Mouse (Mus musculus) erythroblast, adult 5-6 weeks (primary cell): ENCODE measurements around the gene Hoxa6. TPM values are rescaled to one million over a fixed set of nuclear protein-coding genes. Genes with fewer than 3 reads are reported as not detected.

Experiments
- ATAC-seq: replicated peaks from 2 replicates; pipeline ENCODE4 v1.8.0; 2016; ENCODE audit warnings: moderate number of reproducible peaks, mild to moderate bottlenecking, moderate TSS enrichment, inconsistent platforms; ENCODE audit not compliant: poor library complexity, low FRiP score, severe bottlenecking
- total RNA-seq, 2 experiments: library from RNA; stranded (forward) in 1 of 2; stranded (reverse) in 1 of 2; fragments of 150-400 nt in 1 of 2; fragments of 200-764, 138-1000 nt in 1 of 2; gene quantifications; 2 replicates each; pipeline versions ENCODE4 v1.2.3 to v1.2.4; 2015 to 2017; ENCODE audit warnings: low replicate concordance in 2 of 2

Gene Hoxa6
- total RNA-seq (2015; ENCODE audit: low replicate concordance) (not detected in 2 replicates), total RNA-seq (2017; ENCODE audit: low replicate concordance) (not detected in 2 replicates)

GRCm38 (mm10) chr6:52208072-52208867 lies at the start of gene Hoxa6:
Hoxa6 (minus strand) TSS chr6:52208722.
- no peak for ATAC-seq

- ATAC-seq: no peak
Observed at GRCm38 (mm10) chr6:52256956-52257355, 48.4 kb upstream of the Hoxa6 start.

GRCm38 (mm10) chr6:52253511-52254500 lies 45.3 kb upstream of the Hoxa6 start:
- ATAC-seq: no peak

DNA sequence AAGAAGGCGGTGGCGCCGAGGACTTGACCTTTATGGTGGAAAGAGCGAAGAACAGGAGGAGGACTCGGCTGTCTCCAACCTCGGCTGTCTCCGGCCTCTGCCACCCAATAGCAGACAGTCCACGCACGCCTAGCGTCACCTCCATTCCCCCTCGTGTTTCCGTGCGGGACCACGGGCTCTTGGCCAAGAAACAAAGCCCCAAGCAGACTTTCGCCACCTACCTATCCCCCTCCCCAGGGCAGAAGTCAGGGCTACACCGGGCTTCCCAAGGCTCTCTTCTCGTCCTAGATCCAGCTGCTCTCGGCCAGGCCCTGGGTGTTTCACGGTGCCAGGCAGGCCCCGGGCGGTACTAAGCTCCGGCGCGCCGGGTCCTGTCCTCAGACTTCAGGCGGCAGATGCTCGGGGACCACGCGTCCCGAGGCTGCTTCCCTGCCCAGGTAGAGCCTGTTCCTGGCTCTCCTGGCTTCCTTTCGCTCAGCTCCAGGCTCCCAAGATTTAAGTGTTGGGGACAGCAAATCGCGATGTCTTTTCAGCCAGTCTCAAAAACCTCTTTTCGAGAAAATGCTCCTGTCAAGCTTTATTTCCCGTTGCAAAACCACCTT lies 44.4 kb upstream of the Hoxa6 start:
- ATAC-seq: no peak

GRCm38 (mm10) chr6:52252016-52252774 lies 43.7 kb upstream of the Hoxa6 start:
- no peak for ATAC-seq

- no peak for ATAC-seq
Observed at GRCm38 (mm10) chr6:52251177-52251879, 42.8 kb upstream of the Hoxa6 start.

- no peak for ATAC-seq
Observed at GRCm38 (mm10) chr6:52249826-52250225, 41.3 kb upstream of the Hoxa6 start.

GRCm38 (mm10) chr6:52249415-52249738 lies 40.9 kb upstream of the Hoxa6 start:
- ATAC-seq: no peak

DNA sequence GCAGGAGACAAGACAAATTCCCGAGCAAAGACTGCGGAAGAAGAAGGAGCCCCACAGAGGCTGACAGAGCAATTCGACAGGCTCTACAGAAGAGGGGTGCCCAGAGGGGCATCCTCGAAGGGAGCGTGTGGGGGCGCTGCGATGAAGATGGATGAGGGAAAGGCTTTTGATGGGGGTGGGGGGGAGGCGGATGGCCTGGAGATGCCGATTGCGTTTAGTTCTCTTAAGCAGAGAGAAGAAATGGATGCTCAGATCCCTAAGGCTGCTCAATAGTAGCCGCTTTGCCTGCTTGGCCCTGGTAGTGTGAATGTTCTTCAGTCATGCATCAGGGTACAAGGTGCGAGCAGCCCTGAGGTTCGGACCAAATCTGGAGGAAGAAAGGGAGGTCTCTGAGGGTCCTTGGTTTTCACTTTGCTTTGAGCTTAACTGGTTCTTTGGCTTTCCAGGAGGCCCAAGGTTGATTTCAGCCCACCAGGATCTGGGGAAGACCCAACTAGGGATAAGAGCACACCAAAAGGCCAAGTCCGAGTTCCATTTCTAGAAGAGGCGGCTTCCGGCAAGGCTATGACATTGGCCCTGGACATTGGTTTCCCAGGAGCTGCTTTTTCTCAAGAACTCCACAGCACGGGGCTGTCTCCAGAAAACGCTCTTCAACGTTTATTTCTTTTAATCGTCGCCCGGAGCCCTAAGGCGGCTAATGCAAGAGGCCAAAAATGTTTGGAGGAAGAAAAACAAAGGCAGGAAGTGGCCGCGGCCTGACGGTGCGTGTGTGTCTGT lies 40.3 kb upstream of the Hoxa6 start:
- ATAC-seq: no peak

- ATAC-seq: no peak
Observed at GRCm38 (mm10) chr6:52247766-52248637, 39.5 kb upstream of the Hoxa6 start.

DNA sequence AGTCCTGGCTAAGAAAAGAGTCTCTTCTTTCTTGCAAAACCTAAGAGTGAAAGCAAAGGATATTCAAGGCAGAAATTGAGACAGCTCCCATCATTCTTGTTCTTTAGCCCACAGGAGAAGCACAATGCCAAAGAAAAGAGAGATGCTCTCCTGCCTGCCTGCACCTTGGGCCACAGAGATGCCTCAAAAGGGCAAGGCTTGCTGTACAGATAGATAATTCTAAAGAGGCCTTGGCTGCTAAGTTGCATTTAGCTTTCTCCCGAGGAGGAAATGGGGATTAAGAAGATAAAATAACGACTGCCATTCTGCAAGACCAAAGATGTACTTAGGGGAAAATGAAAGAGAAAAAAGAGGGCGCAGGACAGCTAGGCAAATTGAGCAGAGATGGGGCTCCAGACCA lies 38.4 kb upstream of the Hoxa6 start:
- no peak for ATAC-seq

DNA sequence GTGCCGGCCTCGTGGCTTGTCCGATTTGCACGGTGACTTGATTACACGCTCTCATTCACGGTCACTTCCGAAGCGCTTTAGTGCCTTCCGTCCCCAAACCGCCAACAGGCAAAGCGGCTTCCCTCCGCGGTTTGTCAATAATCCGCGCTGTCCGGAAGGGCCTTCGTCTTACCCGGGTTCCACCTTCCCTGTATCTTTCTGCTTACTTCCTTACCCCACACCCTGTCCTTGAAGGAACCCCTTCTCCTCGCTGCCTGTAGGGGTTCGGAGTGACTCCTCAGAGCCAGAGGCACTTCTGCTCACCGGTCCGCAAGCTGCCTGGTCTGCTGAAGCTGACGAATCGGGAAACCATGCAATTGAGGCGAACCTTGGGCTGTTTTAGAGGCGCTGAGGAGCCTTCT lies 37.9 kb upstream of the Hoxa6 start:
- ATAC-seq: no peak

DNA sequence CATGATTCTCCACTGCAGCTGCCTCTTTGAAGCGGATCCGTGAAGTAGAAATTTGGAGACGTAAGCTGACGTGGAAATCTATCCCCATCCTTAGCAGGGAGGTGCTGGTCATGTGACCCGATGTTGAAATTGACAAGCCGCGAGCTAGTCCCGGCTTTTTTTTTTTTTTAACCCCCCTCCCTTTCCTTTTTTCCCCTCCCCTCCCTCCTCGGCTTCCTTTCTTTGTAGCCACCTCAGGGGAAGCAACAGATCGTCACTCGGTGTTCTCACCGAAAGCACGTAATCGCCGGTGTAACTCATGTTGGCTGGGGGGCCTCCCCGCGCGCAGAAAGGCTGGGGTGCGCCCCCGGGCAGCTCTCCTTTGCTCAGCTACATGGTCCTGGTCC lies 37.2 kb upstream of the Hoxa6 start, which contains the start of gene Hoxa11:
Gene Hoxa11, minus strand, starts transcription at position 54 of the 386 bp plus-strand sequence.
- ATAC-seq: no peak

GRCm38 (mm10) chr6:52245040-52245756 lies 36.7 kb upstream of the Hoxa6 start:
- ATAC-seq: no peak

- ATAC-seq: no peak
Observed at GRCm38 (mm10) chr6:52244471-52245039, 36.0 kb upstream of the Hoxa6 start.

DNA sequence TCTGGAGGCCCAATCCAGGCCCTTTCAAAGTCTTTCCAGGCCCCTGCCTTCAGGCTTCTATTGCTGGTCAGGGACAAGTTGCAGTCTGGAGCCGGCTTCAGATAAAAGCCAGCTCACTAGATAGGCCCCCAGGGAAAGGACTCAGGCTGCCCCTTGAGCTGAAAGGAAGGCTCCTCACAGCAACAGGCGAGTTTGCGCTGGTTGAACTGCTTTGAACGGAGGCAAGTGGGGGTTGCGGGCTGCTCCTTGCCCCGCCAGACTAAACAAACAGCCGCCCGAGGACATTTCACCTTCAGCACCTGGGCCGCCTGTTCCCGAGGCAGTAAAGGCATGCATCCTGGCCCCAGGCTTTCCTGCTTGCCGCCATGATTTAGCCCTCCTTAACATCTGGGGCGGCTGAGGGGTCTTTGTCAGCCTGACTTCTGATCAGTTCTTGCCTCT lies 35.2 kb upstream of the Hoxa6 start:
- no peak for ATAC-seq
